Mouse (Mus musculus) midbrain, embryonic 10.5 days (tissue): ENCODE measurements at regions not wholly inside any gene's neighbourhood (a gene's known extent, or its start where the extent isn't known, plus 50 kb on each side); places are given as distances from the start of the nearest gene placed in this dataset.

Source experiments
- DNase-seq: peaks from one replicate; pipeline ENCODE4 v3.0.0-alpha.2; 2017; ENCODE audit warnings: low spot score
- H3K27ac ChIP-seq: fragments of 300-500 bp; sonication (generic); replicated peaks from 2 replicates; pipeline ENCODE4 v1.5.1; 2016; ENCODE audit warnings: mild to moderate bottlenecking
- H3K27me3 ChIP-seq: fragments of 300-500 bp; sonication (generic); 2 replicates; pipeline ENCODE4 v1.6.1; 2016; ENCODE audit warnings: low read depth, mild to moderate bottlenecking; ENCODE audit not compliant: poor library complexity, severe bottlenecking
- H3K36me3 ChIP-seq: fragments of 300-500 bp; sonication (generic); 2 replicates; pipeline ENCODE4 v1.6.1; 2016; ENCODE audit warnings: mild to moderate bottlenecking, moderate library complexity
- H3K4me1 ChIP-seq: fragments of 300-500 bp; sonication (generic); 2 replicates; pipeline ENCODE4 v1.6.1; 2016
- H3K4me3 ChIP-seq: fragments of 300-500 bp; sonication (generic); 2 replicates; pipeline ENCODE4 v1.5.1; 2016; ENCODE audit warnings: mild to moderate bottlenecking, moderate library complexity
- H3K9me3 ChIP-seq: fragments of 300-500 bp; sonication (generic); replicated peaks from 2 replicates; pipeline ENCODE4 v1.6.1; 2016; ENCODE audit warnings: mild to moderate bottlenecking
- WGBS: fragments of 180-500 bp; shearing (Covaris S2); methylation state at CpG from one replicate; pipeline ENCODE4 v1.1.7; 2016; 5-methylcytosine and 5-hydroxymethylcytosine counted together

DNA sequence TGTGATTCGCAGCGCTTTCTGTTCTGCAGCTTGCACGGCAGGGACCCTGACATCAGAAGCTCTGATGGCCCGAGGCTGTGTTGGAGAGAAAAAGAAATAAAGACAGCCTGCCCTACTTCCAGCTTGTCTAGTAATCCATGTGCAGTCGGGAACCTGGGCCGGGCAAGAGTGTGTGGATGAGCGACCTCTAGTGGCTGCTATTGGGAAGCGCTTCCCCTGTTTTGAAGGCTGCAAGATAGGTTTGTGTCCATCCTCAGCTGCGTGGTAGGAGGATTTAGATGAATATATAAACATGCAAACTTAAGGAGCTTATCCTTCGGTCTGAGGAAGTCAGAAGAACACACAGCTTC lies 111.5 kb upstream of the Stmnd1 start:
- no peaks in the 10 kb centered on the region for H3K36me3 ChIP-seq
- no peaks in the 10 kb centered on the region for H3K27me3 ChIP-seq
- H3K27ac ChIP-seq: peak overlapping the region; percentile 10; the same call in 1 of the 2 replicates
- H3K4me1 ChIP-seq: peaks cover 15% of the 10 kb centered on the region
- peak overlapping the region; percentile 24; the same call in 1 of the 2 replicates for H3K4me3 ChIP-seq
- peak; percentile 79 for DNase-seq
- H3K9me3 ChIP-seq: no peaks in the 10 kb centered on the region; the same call in 1 of the 2 replicates
- 3% methylated on average over 10 of the region's 10 CpGs for WGBS

GRCm38 (mm10) chr13:46161261-46162024 lies 112.1 kb upstream of the Stmnd1 start:
- DNase-seq: peak; percentile 15
- H3K4me3 ChIP-seq: peak overlapping the region; percentile 24; the same call in 1 of the 2 replicates
- WGBS: 53% methylated on average over 13 of the region's 13 CpGs
- no peaks in the 10 kb centered on the region for H3K36me3 ChIP-seq
- H3K4me1 ChIP-seq: peaks cover 15% of the 10 kb centered on the region
- no peaks in the 10 kb centered on the region; the same call in 1 of the 2 replicates for H3K9me3 ChIP-seq
- peak overlapping the region; percentile 10; the same call in 1 of the 2 replicates for H3K27ac ChIP-seq
- no peaks in the 10 kb centered on the region for H3K27me3 ChIP-seq

- H3K4me1 ChIP-seq: peaks cover 15% of the 10 kb centered on the region
- 97% methylated on average over 14 of the region's 14 CpGs for WGBS
- no peaks in the 10 kb centered on the region for H3K27me3 ChIP-seq
- DNase-seq: no peak
- H3K36me3 ChIP-seq: no peaks in the 10 kb centered on the region
- H3K4me3 ChIP-seq: no peak overlapping the region
- H3K27ac ChIP-seq: no peak overlapping the region
- no peaks in the 10 kb centered on the region; the same call in 1 of the 2 replicates for H3K9me3 ChIP-seq
Measured at GRCm38 (mm10) chr13:46159354-46159753, 114.2 kb upstream of the Stmnd1 start.

DNA sequence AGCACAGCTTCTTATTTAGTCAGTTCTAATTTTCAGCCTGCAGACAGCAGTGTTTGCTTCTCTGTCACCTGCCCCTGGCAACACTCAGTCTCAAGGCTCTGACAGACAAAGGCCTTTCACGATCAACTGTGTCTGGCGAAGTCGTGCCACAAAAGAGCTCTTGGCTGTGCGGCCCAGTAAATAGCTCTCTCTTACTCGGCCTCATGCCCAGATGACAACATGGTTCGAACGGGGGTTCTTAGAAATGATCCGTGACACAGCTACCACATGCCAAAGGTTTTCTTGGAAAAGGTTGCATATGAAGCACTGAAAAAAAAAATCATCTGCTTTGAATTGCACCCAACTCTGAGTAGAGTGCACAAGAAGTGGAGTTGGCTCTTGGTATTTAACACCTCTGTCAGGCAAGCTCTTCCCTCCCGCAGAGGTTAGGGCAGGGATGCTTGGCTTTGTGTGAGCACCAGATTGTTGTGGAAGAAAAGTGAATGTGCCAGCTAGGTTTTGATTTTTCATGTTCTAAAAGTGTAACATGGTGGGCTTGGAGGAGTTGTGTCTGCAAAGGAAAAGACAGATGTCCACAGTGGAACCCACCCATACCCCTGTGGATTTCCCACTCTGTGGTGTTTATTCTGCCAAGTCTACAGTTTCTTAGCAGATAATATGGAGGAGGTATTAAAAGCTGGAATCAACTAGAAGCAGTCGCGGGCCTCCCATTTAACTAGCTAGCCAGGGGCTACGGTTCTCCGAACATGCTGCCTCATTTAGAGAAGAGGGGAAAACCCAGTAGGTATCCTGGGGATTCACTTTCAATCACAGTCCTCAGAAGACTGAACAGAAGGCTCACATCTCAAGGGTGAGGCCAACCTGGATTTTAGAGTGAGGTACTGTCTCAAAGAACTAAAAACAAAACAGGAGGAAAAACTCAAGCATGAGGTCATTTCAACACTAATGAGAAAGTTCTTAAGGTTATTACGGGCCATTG lies 120.0 kb upstream of the Stmnd1 start:
- H3K9me3 ChIP-seq: peaks cover 12% of the 10 kb centered on the region; the same call in 1 of the 2 replicates
- no peak for DNase-seq
- no peaks in the 10 kb centered on the region for H3K36me3 ChIP-seq
- 89% methylated on average over 14 of the region's 14 CpGs for WGBS
- H3K4me1 ChIP-seq: no peaks in the 10 kb centered on the region
- no peak overlapping the region for H3K27ac ChIP-seq
- H3K27me3 ChIP-seq: no peaks in the 10 kb centered on the region
- H3K4me3 ChIP-seq: no peak overlapping the region

DNA sequence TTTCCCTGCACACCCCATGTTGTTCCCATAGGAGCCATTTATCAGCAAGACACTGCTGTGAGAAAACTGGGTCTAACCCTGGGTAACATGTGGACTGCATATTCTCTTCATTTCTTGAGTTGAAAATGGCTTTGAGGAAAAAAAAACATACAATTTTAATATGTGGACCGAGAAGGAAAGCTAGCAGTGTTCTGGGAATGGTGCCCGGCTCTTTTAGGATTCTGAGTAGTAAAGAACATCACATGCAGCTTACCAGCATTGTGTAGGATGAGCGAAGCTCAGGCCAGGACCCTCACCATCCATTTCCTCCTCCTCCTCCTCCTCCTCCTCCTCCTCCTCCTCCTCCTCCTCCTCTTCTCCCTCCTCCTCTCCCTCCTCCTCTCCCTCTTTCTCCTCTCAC lies 133.5 kb upstream of the Stmnd1 start:
- Histone ChIP-seq H3K4me3 (no peak overlapping the region), H3K27me3 (no peaks in the 10 kb centered on the region), H3K36me3 (no peaks in the 10 kb centered on the region), H3K9me3 (no peaks in the 10 kb centered on the region), H3K4me1 (no peaks in the 10 kb centered on the region), H3K27ac (no peak overlapping the region)
- WGBS: 92% methylated on average over 3 of the region's 3 CpGs
- DNase-seq: no peak

- Histone ChIP-seq H3K27ac (no peak overlapping the region), H3K27me3 (no peaks in the 10 kb centered on the region), H3K9me3 (no peaks in the 10 kb centered on the region), H3K4me3 (no peak overlapping the region), H3K36me3 (no peaks in the 10 kb centered on the region), H3K4me1 (no peaks in the 10 kb centered on the region)
- 86% methylated on average over 5 of the region's 5 CpGs for WGBS
- DNase-seq: no peak
Measured at GRCm38 (mm10) chr13:46139251-46139650, 134.3 kb upstream of the Stmnd1 start.

- Histone ChIP-seq H3K27me3 (no peaks in the 10 kb centered on the region), H3K36me3 (no peaks in the 10 kb centered on the region), H3K4me1 (no peaks in the 10 kb centered on the region), H3K27ac (no peak overlapping the region), H3K9me3 (no peaks in the 10 kb centered on the region), H3K4me3 (no peak overlapping the region)
- 78% methylated on average over 8 of the region's 8 CpGs for WGBS
- no peak for DNase-seq
Measured at GRCm38 (mm10) chr13:46135411-46135810, 138.1 kb upstream of the Stmnd1 start.

GRCm38 (mm10) chr13:46129236-46129855 lies 144.2 kb upstream of the Stmnd1 start:
- H3K4me3 ChIP-seq: no peak overlapping the region
- H3K27ac ChIP-seq: no peak overlapping the region
- 91% methylated on average over 9 of the region's 9 CpGs for WGBS
- no peaks in the 10 kb centered on the region for H3K9me3 ChIP-seq
- no peaks in the 10 kb centered on the region for H3K36me3 ChIP-seq
- H3K27me3 ChIP-seq: no peaks in the 10 kb centered on the region
- no peaks in the 10 kb centered on the region for H3K4me1 ChIP-seq
- no peak for DNase-seq

- DNase-seq: no peak
- no peaks in the 10 kb centered on the region for H3K27me3 ChIP-seq
- H3K4me1 ChIP-seq: no peaks in the 10 kb centered on the region
- no peaks in the 10 kb centered on the region for H3K36me3 ChIP-seq
- WGBS: 75% methylated on average over 3 of the region's 3 CpGs
- H3K4me3 ChIP-seq: no peak overlapping the region
- no peaks in the 10 kb centered on the region for H3K9me3 ChIP-seq
- no peak overlapping the region for H3K27ac ChIP-seq
Measured at GRCm38 (mm10) chr13:46123446-46123845, 150.1 kb upstream of the Stmnd1 start.

GRCm38 (mm10) chr13:46116576-46116975 lies 151.8 kb upstream of the Atxn1 start:
- no peaks in the 10 kb centered on the region for H3K36me3 ChIP-seq
- no peaks in the 10 kb centered on the region for H3K4me1 ChIP-seq
- H3K9me3 ChIP-seq: no peaks in the 10 kb centered on the region
- 96% methylated on average over 4 of the region's 4 CpGs for WGBS
- no peak overlapping the region for H3K4me3 ChIP-seq
- DNase-seq: no peak
- no peak overlapping the region for H3K27ac ChIP-seq
- no peaks in the 10 kb centered on the region for H3K27me3 ChIP-seq

- no peaks in the 10 kb centered on the region for H3K36me3 ChIP-seq
- peaks cover 17% of the 10 kb centered on the region for H3K4me1 ChIP-seq
- peak; percentile 15 for DNase-seq
- WGBS: 50% methylated on average over 6 of the region's 6 CpGs
- no peak overlapping the region for H3K4me3 ChIP-seq
- H3K9me3 ChIP-seq: no peaks in the 10 kb centered on the region
- H3K27me3 ChIP-seq: no peaks in the 10 kb centered on the region
- no peak overlapping the region for H3K27ac ChIP-seq
Measured at GRCm38 (mm10) chr13:46104971-46105370, 140.2 kb upstream of the Atxn1 start.

- H3K27ac ChIP-seq: no peak overlapping the region
- no peak overlapping the region for H3K4me3 ChIP-seq
- no peak for DNase-seq
- H3K4me1 ChIP-seq: 0 out of 2 replicates have a peak, but pooled peaks cover 7% of the 10 kb centered on the region
- no peaks in the 10 kb centered on the region for H3K36me3 ChIP-seq
- H3K9me3 ChIP-seq: no peaks in the 10 kb centered on the region
- no peaks in the 10 kb centered on the region for H3K27me3 ChIP-seq
- 86% methylated on average over 7 of the region's 7 CpGs for WGBS
Measured at GRCm38 (mm10) chr13:46098621-46099020, 133.8 kb upstream of the Atxn1 start.
